Mouse (Mus musculus) pancreas, adult 10 weeks (tissue): ENCODE data around the gene Zfp58. TPM values are rescaled to one million over a fixed set of nuclear protein-coding genes. Genes with fewer than 3 reads are reported as not detected.

Experiments
- polyA plus RNA-seq: library from polyadenylated mRNA; stranded (reverse); fragments of 350-450 nt; fragmentation: Illumina TruSeq; extraction: RNeasy Lipid Tissue Mini Kit (QIAGEN cat#74804); gene quantifications from one replicate; pipeline ENCODE4 v1.2.3, GENCODE M21; 2015; ENCODE audit warnings: low read depth, low replicate concordance; ENCODE audit not compliant: insufficient read depth

Gene Zfp58
- polyA plus RNA-seq: 0.70 TPM

DNA sequence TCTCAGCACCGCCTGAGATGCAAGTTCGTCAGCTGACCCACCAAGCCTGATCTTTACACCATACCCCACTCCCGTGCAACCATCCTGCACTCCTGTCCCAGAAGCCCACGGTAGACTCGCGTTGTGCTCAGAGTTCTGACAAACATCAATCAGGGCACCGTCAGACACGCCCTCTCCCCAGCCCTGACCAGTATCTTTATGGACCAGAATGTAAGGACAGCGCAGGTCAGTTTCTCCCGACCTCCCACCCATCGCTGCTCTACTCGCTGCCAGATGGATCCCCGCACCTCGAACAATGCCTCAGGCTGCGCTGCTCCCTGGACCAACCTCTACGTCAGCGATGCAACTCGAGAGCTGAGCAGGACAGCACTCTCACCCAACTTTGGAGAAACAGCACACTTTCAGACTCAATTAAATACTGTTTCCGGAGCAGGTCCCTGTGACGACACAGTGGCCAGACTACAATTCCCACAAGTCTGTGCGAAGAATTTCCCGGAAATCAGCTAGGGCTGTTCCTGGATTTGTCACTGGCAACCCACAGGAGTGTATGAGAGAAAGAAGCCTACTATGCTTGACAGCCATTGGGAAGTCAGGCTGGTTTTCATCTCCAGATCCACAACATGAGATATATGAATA is at the start of gene Zfp58:
Zfp58 (minus strand) TSS at position 472 of the 636 bp plus-strand sequence.

DNA sequence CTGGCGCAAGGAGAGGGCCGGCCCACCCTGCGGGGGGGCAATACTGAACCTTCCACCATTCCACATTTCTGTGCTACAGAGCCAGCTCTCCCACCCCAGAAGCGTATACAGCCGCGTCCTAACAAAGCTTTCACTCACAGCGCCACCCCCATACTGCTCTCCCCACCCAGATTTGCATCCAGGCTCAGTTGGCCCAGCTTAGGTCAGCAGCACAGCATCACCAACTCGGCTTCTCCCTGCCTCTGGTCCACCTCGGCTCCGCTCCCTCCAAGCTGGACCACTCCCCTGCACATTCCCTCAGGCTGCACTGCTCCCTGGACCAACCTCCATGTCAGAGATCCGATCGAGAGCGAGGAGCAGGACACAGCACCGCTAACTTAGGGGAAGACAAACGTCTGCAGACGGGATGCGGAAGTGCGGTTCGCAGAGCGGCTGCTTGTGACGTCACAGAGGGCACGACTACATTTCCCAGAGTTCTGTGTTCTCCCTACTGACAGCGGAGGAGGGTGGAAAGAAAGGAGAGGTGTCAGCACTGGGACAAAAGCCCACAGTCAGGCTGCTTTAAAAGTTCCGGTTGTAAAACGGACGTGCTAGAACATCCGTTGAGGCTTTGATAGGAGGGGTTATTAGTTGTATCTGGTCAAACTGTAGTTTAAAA is 25.5 kb upstream of the Zfp58 start, which contains the start of the genes Gm26965 and Zfp87:
Gm26965 (minus strand) TSS at position 399 of the 658 bp plus-strand sequence.
Zfp87 (minus strand) TSS at position 425 of the 658 bp plus-strand sequence.

GRCm38 (mm10) chr13:67483625-67484423 is 16.5 kb downstream of the Zfp58 start, which contains the start of gene Zfp874b:
Zfp874b (minus strand) TSS chr13:67484258.

DNA sequence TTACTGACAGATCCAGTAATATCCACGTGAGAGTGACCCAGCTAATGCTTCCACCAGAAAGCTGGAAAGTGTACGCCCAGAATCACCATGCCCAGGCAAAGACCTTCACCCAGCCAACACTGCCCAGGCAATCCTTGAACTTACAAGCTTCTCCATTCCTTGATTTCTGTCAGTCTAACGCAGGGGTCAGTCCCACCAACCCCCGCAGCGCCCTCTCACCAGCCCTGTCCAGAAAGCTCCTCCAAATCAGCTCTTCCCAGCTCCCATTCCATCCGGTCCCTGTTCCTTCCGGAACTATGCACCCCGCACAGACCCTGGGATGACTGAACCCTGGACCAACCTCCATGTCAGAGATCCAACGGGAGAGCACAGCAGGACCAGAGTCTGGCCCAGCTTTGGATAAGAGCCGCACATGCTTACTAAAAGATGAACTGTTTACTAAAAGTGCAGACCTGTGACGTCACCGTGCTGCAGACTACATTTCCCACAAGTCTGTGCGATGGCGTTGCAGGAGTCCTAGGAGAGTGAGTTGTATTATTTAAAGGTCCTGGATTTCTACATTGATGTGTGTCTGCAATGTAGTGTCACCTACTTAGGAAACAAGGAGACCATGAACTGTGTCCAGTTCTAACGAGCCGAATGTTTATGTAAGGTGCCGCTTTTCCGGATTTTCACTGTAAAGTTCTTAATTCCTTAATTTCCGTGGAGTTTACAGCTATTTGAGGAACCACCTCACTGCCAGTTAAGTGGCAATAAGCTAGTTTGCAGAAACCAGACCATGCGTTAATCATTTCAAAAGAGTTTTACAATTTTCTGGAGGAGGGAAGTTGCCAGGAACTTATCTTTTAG is 49.0 kb downstream of the Zfp58 start, which contains the start of gene Zfp874a:
Zfp874a (minus strand) TSS at position 453 of the 849 bp plus-strand sequence.

Other genes starting within 250 kb of the Zfp58 start
- gene Zfp458, start 222.1 kb downstream of the Zfp58 start, polyA plus RNA-seq: 0.30 TPM
- not detected for gene Zfp457, start 194.1 kb downstream of the Zfp58 start, polyA plus RNA-seq
- gene Zfp595, start 168.0 kb downstream of the Zfp58 start, polyA plus RNA-seq: 1.4 TPM
- not detected for gene Gm28044, start 140.0 kb downstream of the Zfp58 start, polyA plus RNA-seq
- gene Zfp953, start 139.9 kb downstream of the Zfp58 start, polyA plus RNA-seq: 0.57 TPM
- not detected for gene Gm28041, start 124.8 kb downstream of the Zfp58 start, polyA plus RNA-seq
- 0.63 TPM for gene Zfp456, start 124.7 kb downstream of the Zfp58 start, polyA plus RNA-seq
- gene Zfp429, start 100.7 kb downstream of the Zfp58 start, polyA plus RNA-seq: 2.0 TPM
- 0.65 TPM for gene Zfp459, start 79.1 kb downstream of the Zfp58 start, polyA plus RNA-seq
- 2.3 TPM for gene Zfp874a, start 48.9 kb downstream of the Zfp58 start, polyA plus RNA-seq
- gene Zfp874b, start 16.3 kb downstream of the Zfp58 start, polyA plus RNA-seq: 2.8 TPM
- 1.00 TPM for gene Gm26965, start 25.6 kb upstream of the Zfp58 start, polyA plus RNA-seq
- gene Zfp87, start 25.6 kb upstream of the Zfp58 start, polyA plus RNA-seq: 5.5 TPM
- gene Zfp748, start 53.3 kb upstream of the Zfp58 start, polyA plus RNA-seq: 1.2 TPM
- 1.2 TPM for gene Zfp729b, start 109.2 kb upstream of the Zfp58 start, polyA plus RNA-seq
- gene Gm49345, start 137.2 kb upstream of the Zfp58 start, polyA plus RNA-seq: not detected
- 2.4 TPM for gene Zfp729a, start 137.2 kb upstream of the Zfp58 start, polyA plus RNA-seq
- 1.5 TPM for gene Zfp738, start 186.5 kb upstream of the Zfp58 start, polyA plus RNA-seq
- gene Zfp65, start 228.6 kb upstream of the Zfp58 start, polyA plus RNA-seq: 2.1 TPM